Mouse (Mus musculus): ENCODE data around the gene Map3k11. TPM values are rescaled to one million over a fixed set of nuclear protein-coding genes. Genes with fewer than 3 reads are reported as not detected.

Gene Map3k11
- polyA plus RNA-seq, 1 experiment = 52.8 TPM

DNA sequence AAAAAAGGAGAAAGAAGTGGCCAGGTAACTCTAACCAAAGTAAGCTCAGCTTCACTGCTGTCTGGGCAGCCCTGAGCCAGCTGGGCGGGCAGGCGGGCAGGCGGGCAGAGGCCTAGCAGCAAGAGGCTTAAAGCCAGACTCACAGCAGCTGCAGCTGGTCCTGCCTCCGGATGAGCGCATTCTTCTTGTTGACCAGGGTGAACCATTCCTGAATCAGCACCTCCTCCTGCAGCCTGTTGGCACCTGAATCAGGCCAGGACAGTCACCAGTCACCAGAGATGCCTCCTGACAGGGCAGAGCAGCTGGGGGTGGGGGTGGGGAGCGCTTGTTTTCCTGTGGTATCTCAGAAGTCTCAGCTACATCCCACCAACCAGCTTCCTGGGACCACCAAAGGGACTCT, 21.5 kb downstream of the Map3k11 start:
- DNase-seq (ENCODE audit: low read depth) = no peak

DNA sequence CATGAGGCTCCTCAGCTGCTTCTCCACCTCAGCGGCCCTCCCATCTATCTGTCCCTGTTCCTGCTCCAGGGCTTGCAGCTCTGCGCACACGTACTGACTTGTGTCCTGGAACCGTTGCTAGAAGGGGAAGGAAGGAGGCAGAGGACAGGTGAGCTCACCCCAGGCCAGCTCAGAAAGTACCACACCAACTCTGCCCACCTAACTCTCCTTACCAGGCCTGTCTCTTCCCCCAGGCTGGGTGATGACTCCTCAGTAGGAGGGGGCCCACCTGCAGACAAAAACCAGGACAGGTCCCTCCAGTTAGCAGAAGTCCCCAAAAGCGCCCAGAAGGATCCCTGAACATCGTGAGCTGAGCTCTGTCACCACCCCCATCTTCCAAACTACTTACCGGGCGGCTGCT, 22.0 kb downstream of the Map3k11 start:
- no peak for DNase-seq (ENCODE audit: low read depth)

DNA sequence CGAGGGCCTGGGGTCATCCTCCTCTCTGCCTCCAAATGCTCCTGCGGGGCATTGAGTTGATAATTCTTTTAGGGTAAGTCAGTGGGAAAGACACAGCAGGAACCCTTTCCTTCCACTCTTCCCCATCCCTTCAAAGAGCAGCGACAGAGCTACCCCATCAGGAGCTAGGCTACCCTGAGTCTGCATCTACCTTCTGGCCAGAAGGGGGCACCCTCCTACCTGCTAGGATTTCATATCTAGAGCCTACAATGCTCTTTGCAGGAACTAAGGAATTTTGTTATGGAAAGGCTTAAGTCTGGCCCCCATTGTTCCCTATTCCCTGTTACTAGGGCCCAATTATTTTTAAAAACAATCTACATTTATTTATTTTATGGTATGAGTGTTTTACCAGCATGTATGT, 22.7 kb downstream of the Map3k11 start:
- DNase-seq (ENCODE audit: low read depth) = no peak

DNA sequence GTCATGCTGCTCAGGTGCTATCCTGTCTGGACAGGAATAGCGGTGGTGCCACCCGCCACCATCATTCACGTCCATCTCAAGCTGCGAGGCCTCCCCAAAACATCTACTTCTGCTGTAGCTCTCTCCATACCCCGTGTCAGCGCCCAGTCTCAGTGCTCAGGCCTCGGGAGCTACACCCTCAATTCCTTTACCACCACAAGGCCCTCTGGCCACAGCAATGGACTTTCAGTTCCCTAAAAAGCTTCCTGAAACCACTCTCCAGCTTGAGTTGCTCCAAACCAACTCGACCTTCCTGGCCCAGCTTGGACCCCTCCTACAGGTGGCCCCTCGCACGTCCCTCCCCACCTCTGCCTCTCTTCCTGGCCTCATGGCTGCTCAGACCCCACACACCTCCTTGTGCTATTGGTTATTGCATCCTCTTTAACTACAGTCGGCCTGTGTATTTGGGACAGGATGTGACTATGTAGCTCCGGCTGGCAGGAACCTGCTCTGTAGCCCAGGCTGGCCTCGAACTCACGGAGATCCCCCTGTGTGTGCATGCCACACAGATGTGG, 23.4 kb downstream of the Map3k11 start:
- DNase-seq (ENCODE audit: low read depth) = no peak

DNA sequence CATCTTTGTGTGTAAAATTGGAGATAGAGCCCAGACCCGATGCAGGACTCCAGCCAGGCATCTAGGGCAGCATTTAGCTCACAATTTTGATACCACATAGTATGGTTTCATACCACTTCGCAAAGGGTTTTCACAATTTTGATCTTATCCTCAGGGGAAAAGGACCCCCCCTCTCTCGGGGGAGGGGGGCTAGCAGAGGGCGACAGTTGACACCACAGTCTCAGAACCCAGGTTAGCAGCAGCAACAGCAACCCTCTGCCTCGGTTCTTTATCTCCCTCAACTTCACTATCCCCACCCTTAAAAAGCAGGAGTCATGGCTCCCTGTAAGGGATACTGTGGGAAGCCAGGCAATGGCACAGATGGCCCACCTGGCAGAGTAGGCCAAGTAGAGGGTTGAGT, 24.7 kb downstream of the Map3k11 start:
- no peak for DNase-seq (ENCODE audit: low read depth)

DNA sequence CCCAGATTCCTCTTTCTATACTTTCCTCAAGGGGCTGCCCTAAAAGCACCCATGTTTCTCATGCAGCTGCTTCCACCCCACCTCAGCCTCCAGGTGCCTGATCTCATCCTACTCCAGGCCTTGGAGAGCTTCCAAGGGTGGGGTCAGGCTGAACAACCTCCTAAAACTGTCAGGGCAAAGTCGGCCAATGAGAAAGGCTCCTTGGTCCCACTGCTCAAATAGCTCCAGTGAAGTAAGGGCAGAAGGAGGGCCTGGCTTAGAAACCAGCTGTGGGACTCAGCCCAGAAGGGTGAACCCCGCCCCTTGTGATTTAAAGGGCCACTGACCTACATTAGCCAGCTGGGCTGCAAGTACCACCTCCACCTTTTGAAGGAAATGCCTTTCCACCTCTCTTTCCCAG, 25.2 kb downstream of the Map3k11 start:
- no peak for DNase-seq (ENCODE audit: low read depth)

DNA sequence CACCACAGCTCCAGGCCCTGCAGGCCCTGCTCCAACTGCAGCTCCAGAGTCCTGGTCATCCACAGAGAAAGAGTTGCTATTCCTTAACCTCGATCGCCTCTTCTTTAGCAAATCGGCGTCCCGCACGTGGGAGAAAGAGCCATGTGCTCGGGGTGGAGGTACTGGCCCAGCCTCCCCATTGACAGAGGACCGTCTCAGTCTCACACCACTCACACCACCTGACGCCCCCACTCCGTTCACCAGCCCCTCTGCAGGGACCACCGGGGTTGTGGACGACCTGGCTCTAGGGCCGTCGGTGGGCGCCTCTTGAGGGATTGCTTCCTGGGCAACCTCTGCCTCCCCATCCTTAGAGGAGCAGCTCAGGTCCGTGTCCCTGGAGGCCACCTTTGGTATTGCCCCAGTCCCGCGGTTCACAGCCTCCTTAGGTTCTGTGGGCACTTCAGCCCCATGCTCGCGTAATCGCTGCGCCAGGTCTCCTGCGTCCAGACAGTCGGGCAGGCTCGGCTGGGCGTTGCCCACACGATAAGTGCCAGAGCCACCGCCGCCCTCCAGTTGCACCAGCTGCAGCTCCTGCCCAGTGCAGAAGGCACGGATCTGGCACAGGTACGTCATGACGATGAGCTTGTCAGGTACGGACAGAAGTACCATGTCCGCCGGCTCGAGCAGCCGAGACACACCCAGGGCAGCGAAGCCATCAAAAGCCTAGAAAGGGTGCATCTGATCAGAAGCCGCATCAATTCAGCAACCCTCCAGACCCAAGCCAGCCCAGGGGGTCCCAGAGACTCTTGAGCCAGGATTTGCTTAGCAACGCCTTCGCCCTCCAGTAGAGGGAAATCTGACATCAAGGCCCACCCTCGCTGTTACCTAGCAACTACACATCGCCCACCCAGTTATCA, 27.5 kb downstream of the Map3k11 start:
- DNase-seq (ENCODE audit: low read depth) = no peak

DNA sequence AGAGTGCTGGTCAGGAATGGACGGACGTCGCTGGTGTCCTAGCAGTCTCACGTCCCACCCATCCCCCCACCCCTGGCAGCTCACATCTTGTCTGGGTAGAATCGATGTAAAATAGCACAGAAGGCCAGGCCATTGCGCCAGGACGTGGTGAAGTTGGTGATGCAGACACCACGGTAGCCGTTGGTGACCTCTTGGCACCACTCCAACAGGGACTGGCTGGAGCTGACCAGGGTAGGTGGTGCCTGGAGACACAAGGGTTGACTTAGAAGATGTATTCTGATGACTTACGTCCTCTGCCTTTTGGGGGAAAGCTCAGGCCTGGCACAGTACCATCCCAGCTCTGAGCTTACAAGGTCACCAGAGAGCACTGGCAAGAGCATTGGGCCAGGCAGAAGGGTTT, 28.4 kb downstream of the Map3k11 start:
- no peak for DNase-seq (ENCODE audit: low read depth)

DNA sequence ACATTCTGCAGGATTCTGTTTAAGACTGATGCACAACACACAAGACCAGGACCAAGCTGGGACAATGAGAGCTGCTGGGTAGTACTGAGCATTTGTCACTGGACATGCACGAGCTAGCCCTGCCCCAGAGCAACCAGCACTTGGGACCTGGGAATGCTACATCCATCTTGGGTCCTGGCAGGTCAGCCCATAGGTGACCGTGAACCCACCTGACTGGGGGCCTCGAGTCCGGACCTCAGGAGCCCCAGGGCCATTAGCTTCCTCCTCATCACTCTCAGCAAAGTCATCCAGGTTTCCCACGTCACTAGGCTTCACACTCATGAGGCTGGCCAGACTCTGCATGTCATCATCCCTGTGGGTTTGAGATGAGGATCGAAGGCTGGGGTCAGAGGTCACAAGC, 32.7 kb downstream of the Map3k11 start:
- DNase-seq (ENCODE audit: low read depth) = no peak

DNA sequence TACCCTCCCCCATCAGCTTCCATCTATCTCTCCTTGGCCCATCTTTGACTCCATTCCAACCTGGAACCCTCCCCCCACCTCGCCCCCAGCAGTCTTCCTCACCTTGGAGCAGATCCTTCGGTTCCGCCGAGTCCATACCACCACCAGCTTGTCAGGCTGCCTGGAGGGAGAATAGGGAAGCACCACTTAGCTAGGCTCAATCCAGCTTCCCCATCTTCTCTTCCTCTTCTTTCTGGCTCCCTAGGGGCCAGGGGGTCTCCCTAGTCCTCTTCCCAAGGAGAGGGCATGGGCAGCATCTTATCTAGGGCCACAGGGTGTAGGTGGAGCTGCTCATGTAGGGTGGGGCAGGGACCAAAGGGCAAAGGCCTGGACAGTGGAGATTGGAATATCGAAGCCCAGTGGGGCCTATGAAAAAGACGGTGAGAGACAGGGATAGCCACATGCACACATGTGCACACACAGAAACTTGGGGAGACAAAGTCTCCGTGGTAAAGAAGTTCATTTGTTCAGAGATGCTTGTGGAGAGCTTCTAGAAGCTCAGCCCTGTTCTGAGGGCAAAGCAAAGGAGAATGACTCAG, 34.4 kb downstream of the Map3k11 start:
- DNase-seq (ENCODE audit: low read depth) = no peak

DNA sequence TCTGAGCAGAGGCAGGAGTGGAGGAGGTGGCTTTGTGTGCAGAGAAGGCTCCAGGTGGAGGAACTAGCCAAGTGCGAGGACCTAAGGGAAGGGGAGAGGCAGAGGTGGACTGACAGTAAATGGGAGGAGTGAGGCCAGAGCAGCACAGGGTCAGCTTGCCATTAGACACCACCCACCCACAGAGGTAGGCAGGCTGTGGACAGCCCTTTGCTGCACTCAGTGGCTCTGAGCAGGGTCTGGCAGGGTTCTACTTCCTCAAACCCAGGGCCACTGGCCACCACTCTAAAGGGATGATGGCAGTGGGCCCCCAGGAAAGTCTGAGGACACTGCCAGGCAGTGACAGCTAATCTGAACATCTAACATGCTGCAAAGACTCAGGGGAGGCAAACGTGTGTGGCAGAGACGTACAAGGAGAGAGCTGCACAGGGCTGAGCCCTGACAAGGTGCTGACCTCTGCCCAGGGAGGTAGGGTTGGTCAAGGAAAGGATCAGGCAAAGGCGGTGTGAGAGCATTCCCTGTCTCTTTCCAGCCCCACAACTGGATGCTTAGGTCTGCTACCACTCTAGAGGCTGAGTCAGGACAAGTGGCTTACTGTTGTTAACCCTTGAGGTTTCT, 35.5 kb downstream of the Map3k11 start:
- no peak for DNase-seq (ENCODE audit: low read depth)

DNA sequence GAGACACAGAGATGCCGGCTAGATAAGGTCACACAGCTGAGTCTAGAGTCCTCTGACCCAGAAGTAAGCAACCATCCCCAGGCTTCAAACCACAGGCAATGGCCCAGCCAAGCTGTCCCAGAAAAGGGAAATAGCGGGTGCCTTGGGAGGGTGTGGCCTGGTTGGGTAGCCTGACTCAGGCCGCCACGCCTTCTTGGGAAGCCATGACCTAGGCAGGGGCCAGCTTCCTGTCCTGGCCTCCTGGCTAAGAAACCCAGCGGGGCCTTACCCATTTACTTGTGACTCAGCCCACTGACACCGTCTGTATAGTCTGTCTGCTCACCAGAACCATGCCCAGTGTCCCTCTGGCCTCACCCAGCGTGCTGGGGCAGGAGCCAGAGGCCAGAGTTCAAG, 36.0 kb downstream of the Map3k11 start:
- no peak for DNase-seq (ENCODE audit: low read depth)

DNA sequence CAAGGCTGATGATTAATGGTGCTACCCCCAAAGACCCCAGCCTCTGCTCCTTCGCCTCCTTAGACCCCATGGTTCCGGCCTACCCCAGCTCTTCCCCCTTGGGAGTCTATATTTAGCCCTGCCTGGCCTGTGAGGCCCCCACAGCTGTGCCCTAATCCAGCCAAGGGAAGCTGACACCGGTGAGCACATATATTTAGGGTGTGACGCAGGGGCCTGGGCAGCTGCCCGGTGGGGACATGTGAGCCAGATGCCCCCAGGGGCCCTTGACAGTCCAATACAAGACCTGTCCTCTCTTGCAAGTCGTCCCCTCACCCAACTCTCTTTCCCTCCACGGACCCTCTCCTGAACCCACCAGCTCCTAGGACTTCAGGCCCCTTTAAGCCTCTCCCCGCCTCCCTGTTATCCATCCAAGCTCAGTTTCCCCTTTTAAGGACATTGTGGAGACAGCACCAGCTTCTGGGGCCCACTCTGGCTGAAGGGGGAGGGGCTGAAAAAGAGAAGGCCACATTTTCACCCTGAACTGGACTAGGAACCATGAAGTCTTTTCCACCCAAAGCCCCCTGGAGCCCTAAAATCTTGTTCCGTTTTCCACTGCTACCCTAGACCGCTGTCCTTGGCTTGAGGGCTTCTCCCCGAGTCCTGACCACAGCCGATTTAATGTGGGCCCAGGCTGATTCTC, 36.6 kb downstream of the Map3k11 start:
- no peak for DNase-seq (ENCODE audit: low read depth)

DNA sequence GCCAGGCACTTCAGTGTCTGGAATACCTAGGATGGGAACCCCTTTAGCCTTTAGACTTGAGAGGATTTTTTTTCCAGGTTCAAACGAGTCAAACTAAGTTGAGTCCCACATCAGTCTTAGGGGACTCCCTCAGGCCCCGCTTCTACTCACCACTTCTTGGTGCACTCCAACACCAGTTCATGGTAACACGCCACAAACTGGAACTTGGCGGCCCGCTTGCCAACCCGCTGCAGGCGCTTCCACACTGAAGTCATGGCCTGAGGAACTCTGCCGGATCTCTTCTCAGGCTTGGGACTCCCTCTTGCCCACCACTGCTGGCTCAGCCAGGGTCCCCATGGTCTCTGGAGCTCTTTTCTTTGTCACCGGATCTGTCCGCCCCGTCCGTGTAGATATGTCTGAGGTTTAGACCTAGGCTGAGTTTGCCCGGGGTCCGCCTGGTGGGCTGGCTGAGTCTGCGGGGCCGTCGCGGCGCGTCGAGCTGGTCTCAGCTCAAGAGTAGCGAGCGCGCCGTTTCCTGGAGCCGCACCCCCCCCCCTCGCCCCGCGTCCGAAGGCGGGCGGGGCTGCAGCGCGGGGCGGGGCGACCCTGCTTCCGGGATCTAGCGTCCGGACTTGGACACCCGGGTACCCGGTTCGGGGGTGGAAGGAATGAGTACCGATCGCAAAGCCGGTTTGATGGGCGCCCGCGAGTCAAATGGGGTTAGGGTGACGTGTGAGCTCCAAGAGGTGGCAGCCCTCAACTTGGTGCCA, 37.4 kb downstream of the Map3k11 start, which contains the start of gene Ehbp1l1:
Gene Ehbp1l1, minus strand, starts transcription at position 551 of the 749 bp plus-strand sequence.
- DNase-seq (ENCODE audit: low read depth) = no peak

DNA sequence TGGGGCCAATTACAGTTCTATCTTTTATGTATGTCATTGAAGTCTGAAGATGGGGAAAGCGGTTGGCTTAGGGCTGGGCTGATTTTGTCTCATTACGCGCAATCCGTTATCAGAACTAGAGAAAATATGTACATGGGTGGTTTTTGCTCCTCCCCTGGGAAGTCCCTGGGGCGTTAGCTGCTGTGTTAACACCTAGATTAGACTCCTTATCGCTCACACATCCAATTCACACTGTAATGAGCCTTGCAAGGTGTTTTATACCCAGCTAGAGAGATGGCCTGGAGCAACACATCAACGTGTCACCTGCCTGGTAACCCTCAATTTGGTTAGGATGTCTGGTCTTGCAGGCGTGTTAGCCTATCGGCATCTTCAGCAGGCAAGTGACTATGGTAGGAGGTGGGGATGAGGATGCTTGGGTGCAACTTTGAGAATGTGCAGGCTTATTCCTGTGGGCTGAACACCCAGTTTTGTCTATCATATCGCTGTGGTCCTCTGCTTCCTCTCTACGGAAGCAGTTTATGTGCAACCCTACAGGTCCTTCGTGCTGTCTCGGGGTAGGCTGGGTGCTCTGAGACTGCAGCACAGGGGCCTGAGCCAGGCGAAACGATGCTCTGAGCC, 38.5 kb downstream of the Map3k11 start:
- DNase-seq (ENCODE audit: low read depth) = no peak

DNA sequence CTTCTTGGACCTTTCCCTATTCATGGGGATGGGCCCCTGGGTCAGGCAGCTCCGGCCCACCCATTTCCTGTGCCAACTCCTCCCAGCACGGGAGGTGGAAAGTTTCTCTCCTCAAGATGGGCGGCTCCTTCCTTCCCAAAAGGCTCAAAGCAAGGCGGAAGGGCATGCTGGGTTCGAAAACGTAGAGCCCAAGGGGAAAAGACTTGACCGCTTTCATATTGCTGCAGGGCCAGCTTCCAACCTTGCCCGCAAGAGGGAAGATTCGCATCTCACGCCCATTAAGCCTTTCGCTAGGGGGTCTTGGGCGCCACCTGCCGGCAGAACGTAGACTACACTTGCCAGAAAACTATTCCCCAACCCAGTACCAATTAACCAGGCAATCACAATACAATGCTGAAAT, 39.2 kb downstream of the Map3k11 start:
- DNase-seq (ENCODE audit: low read depth) = no peak

DNA sequence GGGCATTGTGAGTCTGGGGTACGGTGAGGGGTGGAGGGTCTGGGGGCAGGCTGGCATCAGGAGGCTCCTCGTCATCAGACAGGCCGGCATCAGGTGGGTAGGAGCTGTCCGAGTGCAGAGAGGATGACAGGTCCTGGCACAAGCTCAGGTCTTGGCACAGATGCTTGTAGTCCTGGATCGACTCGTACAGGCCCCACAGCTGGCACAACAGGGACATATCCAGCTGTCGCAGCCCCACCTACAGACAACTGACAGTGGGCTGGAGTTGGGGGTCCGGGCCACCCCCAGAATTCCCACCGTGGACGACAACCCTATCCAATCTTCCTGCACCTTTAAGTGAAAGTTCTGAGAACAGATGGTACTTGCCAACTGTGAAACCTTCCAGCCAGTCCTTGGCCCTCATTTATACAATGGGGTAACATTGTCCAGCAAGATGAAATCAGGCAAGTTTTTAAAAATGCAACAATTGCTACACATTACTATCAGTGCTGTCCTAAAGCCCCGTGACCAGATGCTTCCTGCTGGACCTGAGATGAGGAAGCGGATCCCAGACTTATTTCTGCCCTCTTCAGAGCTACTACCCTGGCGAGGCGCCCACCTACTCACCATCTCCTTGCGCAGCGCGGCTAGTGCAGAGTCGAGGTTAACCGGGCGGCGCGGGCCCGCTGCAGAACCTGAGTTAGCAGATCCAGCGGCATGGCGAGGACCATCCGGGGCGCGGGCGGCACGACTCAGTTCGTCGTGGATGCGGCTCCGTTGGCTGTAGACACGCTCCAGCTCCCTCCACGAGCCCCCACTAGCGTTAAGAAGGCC, 40.3 kb downstream of the Map3k11 start:
- no peak for DNase-seq (ENCODE audit: low read depth)

DNA sequence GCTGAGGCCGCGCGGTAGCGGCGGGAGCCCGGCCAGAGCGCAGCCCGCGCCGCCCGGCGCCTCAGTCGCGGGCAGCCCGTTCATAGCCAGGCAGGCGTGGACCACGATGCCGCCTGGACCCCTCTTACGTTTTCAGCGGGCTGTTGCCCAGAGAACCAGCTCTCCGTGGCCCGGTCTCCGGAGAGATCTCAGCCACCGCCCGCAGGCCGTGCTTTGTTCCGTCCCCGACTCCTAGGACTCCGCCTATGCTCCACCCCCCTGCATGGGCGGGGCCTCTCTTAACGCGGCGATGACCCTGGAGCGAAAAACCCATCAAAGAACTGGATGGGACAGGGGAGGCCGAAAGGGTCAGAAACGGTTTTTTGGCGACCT, 40.9 kb downstream of the Map3k11 start, which contains the start of gene Fam89b:
Gene Fam89b, minus strand, starts transcription at position 210 of the 372 bp plus-strand sequence.
- DNase-seq (ENCODE audit: low read depth) = no peak

DNA sequence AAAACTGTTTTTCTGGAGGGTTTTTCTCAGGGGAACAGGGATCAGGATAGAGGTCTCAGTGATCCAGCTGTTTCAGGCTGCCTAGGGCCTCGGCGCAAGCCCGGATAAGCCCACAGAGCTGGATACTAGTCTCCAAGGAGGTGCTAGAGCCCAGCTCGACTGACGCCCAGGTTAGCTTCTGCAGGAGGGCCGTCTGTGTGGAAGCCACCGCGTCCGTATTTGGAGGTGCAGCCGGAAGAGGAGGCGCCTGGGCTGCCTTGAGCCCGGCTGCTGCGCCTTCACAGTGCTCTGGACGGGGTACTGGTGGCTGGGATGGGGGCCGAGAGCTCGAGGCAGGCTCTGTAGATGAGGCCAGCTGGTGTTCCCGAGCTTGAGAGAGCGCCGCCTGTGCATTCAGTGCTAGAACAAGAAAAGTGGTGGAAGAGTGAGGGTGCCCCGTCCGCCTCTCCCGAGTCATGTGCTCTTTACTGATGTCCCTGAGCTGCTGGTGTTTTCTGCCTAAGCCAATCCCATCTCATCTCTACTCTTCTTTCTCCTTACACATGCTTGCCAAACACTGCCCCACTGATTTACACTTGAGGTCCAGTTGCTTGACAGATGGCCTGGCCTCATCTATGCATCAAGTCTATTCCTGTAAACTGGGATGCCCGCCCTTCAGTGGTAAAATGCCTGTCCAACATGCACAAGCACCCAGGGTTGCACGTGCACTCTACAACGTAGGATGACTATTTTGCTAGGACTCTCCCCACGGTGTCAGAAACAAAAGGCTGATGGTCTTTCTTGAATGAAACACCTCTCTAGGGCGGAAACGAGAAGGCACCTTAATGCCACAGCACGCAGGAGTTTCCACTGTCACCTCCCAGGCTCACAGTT, 42.0 kb downstream of the Map3k11 start:
- DNase-seq (ENCODE audit: low read depth) = no peak

Measured in gonadal fat pad, adult 2 months (tissue).